In the genomic region with DNA sequence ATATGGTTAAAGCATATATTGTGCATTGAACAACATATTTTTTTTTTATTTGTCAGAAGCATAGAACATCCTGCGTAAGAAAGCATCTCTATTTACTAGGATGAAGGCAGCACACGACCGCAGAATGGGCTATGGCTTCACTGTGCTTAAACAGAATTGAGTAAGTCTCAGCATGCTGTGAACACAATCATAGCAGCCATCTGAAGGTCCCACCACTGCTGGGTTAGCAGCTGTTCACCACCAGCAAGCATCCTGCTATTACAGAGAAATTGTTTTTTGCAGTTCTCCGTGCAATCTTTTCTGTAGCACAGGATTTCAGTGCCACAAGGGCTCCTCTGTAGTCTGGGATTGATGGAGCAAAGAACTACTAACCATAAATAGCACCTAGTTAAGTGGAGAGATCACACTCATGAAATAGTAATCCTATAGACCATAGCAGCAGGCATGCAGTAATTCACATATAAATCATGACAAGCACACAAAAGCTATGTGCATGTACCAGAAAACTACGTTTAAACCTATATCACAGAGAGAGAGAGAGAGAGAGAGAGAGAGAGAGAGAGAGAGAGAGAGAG, we compare ENCODE assay signal across 16 mouse cellular contexts.
DNase-seq lines count a peak whose midpoint lies in the region; ATAC-seq lines count a peak whose summit lies in the region.
"Had no signal": no experiment of that assay in that cellular context is flagged by ENCODE, and none has a peak within 500 bp of the region (broad histone marks: within the 10 kb centered on the region; RNA-seq: fewer than 3 reads in every experiment).

No protein-coding gene starts in this region.

- no peaks in the 10 kb centered on the region for H3K9me3 ChIP-seq in forebrain, embryonic 16.5 days (ENCODE audit: control insufficient read depth, low read length)
- H3K9me3 ChIP-seq in hindbrain, embryonic 14.5 days (ENCODE audit: control insufficient read depth, low read length), result no peaks in the 10 kb centered on the region
- H3K9me3 ChIP-seq in neural tube, embryonic 13.5 days, result no peaks in the 10 kb centered on the region
- H3K9me3 ChIP-seq: heart, embryonic 10.5 days had no signal

- no peak overlapping the region for H3K4me3 ChIP-seq in forebrain, embryonic 16.5 days (replicated peaks; ENCODE audit: low read length)
- H3K4me3 ChIP-seq in hindbrain, embryonic 14.5 days (replicated peaks; ENCODE audit: low read length), result no peak overlapping the region
- no peak overlapping the region for H3K4me3 ChIP-seq in neural tube, embryonic 13.5 days
- H3K4me3 ChIP-seq: heart, embryonic 10.5 days had no signal

- H3K27ac ChIP-seq in forebrain, embryonic 16.5 days (ENCODE audit: low read length), result 0 out of 2 replicates have a peak overlapping the region, but pooled peaks have one; percentile 58
- peak overlapping the region; percentile 54 for H3K27ac ChIP-seq in hindbrain, embryonic 14.5 days
- H3K27ac ChIP-seq in neural tube, embryonic 13.5 days (replicated peaks), result peak overlapping the region; percentile 76
- H3K27ac ChIP-seq: heart, embryonic 10.5 days; liver, embryonic 14.5 days had no signal

- WGBS in forebrain, embryonic 16.5 days, result 74% methylated on average over 5 of the region's 5 CpGs
- 51% methylated on average over 5 of the region's 5 CpGs for WGBS in hindbrain, embryonic 14.5 days
- WGBS in neural tube, embryonic 13.5 days, result 40% methylated on average over 5 of the region's 5 CpGs

- H3K4me2 ChIP-seq in forebrain, embryonic 16.5 days (ENCODE audit: low read length), result no peak overlapping the region
- no peak overlapping the region for H3K4me2 ChIP-seq in hindbrain, embryonic 14.5 days (replicated peaks)
- H3K4me2 ChIP-seq in neural tube, embryonic 13.5 days, result no peak overlapping the region

- DNase-seq in left cerebral cortex, postnatal 4 days, result peak; percentile 59
- DNase-seq in left cerebral cortex, adult 8-10 months (ENCODE audit: low spot score in 2 of 2), result no peak
- peak; percentile 65 for DNase-seq in hindbrain, embryonic 14.5 days (ENCODE audit: low spot score)
- DNase-seq in adrenal gland, postnatal 4 days (ENCODE audit: low spot score in 2 of 2), result no peak
- DNase-seq in embryo, embryonic 10 days (ENCODE audit: low spot score), result no peak
- DNase-seq: cerebellum, adult 9-11 months; gastrocnemius, postnatal 25 days; heart, postnatal 36 days; kidney, adult 18-20 months; spleen, adult 18-20 months; thymus, postnatal 4 days had no signal

- no peaks in the 10 kb centered on the region for H3K27me3 ChIP-seq in forebrain, embryonic 16.5 days (replicated peaks; ENCODE audit: control insufficient read depth, insufficient read depth, low read length)
- no peaks in the 10 kb centered on the region for H3K27me3 ChIP-seq in hindbrain, embryonic 14.5 days (ENCODE audit: control insufficient read depth, insufficient read depth, low read length)
- H3K27me3 ChIP-seq in neural tube, embryonic 13.5 days, result no peaks in the 10 kb centered on the region
- H3K27me3 ChIP-seq: CH12.LX had no signal

- H3K4me1 ChIP-seq in forebrain, embryonic 16.5 days (replicated peaks; ENCODE audit: control insufficient read depth, insufficient read depth, low read length), result peaks cover 10% of the 10 kb centered on the region
- peaks cover 19% of the 10 kb centered on the region for H3K4me1 ChIP-seq in hindbrain, embryonic 14.5 days (replicated peaks; ENCODE audit: control insufficient read depth, insufficient read depth, low read length)
- peaks cover 28% of the 10 kb centered on the region for H3K4me1 ChIP-seq in neural tube, embryonic 13.5 days (replicated peaks)
- H3K4me1 ChIP-seq: heart, embryonic 10.5 days had no signal

- peak; percentile 46; the same call in 1 of the 2 replicates for ATAC-seq in forebrain, embryonic 16.5 days
- ATAC-seq in hindbrain, embryonic 14.5 days (ENCODE audit: low FRiP score), result peak; percentile 77
- ATAC-seq in neural tube, embryonic 13.5 days (ENCODE audit: low read depth), result peak; percentile 75

- no peaks in the 10 kb centered on the region for H3K36me3 ChIP-seq in forebrain, embryonic 16.5 days (ENCODE audit: control insufficient read depth, insufficient read depth)
- no peaks in the 10 kb centered on the region for H3K36me3 ChIP-seq in hindbrain, embryonic 14.5 days (replicated peaks; ENCODE audit: control insufficient read depth, insufficient read depth)
- H3K36me3 ChIP-seq in neural tube, embryonic 13.5 days, result no peaks in the 10 kb centered on the region
- H3K36me3 ChIP-seq: heart, embryonic 10.5 days had no signal

- intact Hi-C loops in left cerebral cortex, postnatal 4 days (cut with DNase I), result no loop called here

- H3K9ac ChIP-seq in forebrain, embryonic 16.5 days (replicated peaks; ENCODE audit: low read depth, low read length), result no peak overlapping the region
- no peak overlapping the region for H3K9ac ChIP-seq in hindbrain, embryonic 14.5 days
- no peak overlapping the region for H3K9ac ChIP-seq in neural tube, embryonic 13.5 days
- H3K9ac ChIP-seq: liver, embryonic 14.5 days had no signal

Comparison
In these comparisons a context has a peak if more than half of its experiments do, and no peak if none do; other contexts are left out.
1. DNase-seq: peak in left cerebral cortex, postnatal 4 days (single experiment) and hindbrain, embryonic 14.5 days (single experiment); none in left cerebral cortex, adult 8-10 months (0 of 2), adrenal gland, postnatal 4 days (0 of 2) and embryo, embryonic 10 days (single experiment).
2. Peak in every context shown above with its lines, with median percentiles within 50 percentile points of each other: ATAC-seq and H3K27ac ChIP-seq.